Mouse (Mus musculus): ENCODE results near the gene Il16.

GRCm38 (mm10) chr7:83635726-83636125 lies 109.8 kb downstream of the Il16 start:
- no peak for TF ChIP-seq CTCF (IDR thresholded peaks at IDR 0.05; ENCODE audit: control insufficient read depth, insufficient read depth, insufficient replicate concordance, low read depth, low read length)
- TF ChIP-seq POLR2A (IDR thresholded peaks at IDR 0.05; ENCODE audit: control insufficient read depth, low read depth, low read length), result no peak

All from testis, adult 2 months (tissue).